Mouse (Mus musculus): Measurements from ENCODE around the gene Gm21988. TPM values are rescaled to one million over a fixed set of nuclear protein-coding genes. Genes with fewer than 3 reads are reported as not detected.

The Gm21988 gene
- polyA plus RNA-seq, 1 experiment from 2014 or later: 11.3 TPM

DNA sequence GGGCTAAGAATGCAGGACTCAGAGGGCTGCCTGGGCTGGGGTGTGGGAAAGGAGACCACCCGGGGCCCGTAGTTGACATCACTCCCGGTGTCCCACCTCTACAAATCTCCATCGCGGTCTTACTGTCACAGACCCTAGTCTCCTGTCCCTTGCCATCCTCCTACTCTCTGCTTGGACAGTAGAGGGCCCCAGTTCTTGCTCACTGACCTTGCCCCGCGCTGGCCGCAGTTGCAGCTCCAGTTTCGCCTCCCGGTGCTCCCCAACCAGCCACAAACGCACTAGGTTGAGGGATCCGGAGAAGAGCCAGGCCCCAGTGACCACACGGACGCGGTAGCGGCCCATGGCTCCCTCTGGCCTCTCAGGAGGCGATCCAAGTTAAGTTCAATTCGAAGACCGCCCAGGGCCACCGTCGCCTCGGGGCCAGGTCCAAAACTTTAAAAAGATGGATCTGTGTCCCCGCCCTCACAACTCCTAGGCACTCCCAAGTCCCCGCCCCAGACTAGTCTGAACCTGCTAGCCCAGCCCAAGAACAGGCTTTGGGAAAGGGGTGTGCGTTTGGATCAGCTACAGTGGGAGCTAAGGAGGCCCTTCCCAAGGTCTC is 15.4 kb upstream of the Gm21988 start, which contains the start of gene Alox12:
Alox12 (minus strand) TSS at position 423 of the 601 bp plus-strand sequence.
- no peak; the same call in 1 of the 2 replicates for ATAC-seq
- H3K4me1 ChIP-seq (replicated peaks; ENCODE audit: control insufficient read depth, insufficient read depth, low read length): no peaks in the 10 kb centered on the region

DNA sequence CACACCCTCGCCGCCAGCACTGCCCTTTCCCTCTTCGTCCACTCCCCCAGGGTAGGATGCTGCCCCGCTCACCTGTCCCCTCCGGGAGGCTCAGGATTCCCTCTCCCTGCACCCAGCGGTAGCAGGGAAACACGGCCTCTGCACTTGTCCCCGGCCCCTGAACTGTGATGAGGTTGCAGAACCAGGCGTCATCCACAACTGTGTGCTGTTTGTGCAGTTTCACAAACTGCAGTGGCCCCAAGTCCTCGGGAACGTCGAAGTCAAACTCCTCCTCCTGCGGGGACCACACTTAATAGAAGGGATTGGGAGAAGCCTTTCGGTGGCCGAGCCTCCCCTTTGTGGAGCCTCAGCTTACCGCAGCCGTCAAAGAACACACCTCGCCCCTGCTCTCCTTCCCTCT is 14.7 kb upstream of the Gm21988 start:
- no peak overlapping the region for H3K9ac ChIP-seq (ENCODE audit: low read depth, low read length)
- no peak for ATAC-seq
- WGBS: 4% methylated on average over 18 of the region's 18 CpGs

More for the DNA sequence above, 15.4 kb upstream of the Gm21988 start, which contains the start of gene Alox12:
- no peak within 1 kb of the TSS for H3K27ac ChIP-seq (ENCODE audit: low read depth, low read length)
- H3K9me3 ChIP-seq (ENCODE audit: control insufficient read depth): no peaks in the 10 kb centered on the region
- H3K4me3 ChIP-seq (ENCODE audit: low read depth, low read length): peak within 1 kb of the TSS; percentile 27
- H3K27me3 ChIP-seq (replicated peaks; ENCODE audit: control insufficient read depth, insufficient read depth, low read length): peaks cover 32% of the 10 kb centered on the region
- H3K36me3 ChIP-seq (ENCODE audit: control insufficient read depth, insufficient read depth): no peaks in the 10 kb centered on the region
- H3K9ac ChIP-seq (ENCODE audit: low read depth, low read length): no peak within 1 kb of the TSS
- peak; percentile 63 for TF ChIP-seq CTCF (IDR thresholded peaks at IDR 0.05; ENCODE audit: low read depth)
- H3K4me2 ChIP-seq (replicated peaks; ENCODE audit: low read depth): peak within 1 kb of the TSS; percentile 55
- 2% methylated on average over 25 of the region's 25 CpGs for WGBS

DNA sequence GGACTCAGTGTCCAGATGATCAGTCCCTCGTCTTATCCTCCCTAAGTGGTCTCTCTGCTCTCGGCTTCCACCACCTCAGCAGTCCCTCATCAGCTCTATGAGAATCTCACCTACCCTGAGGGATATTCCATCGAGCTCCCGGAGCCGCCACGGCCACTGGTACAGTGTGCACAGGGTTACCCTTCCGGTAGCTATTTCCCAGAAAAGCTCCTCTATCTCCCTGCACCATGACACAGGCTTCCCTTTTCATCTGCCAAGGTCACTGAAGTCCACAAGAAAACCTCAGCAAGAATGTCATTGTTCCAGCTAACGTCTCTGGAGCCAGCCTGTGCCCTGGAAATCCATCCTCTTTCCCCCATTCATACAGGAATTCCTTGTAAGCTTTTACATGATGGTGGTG is 12.2 kb upstream of the Gm21988 start:
- Histone ChIP-seq H3K4me2 (replicated peaks; ENCODE audit: low read depth) (no peak overlapping the region), H3K27me3 (replicated peaks; ENCODE audit: control insufficient read depth, insufficient read depth, low read length) (peaks cover 32% of the 10 kb centered on the region), H3K9ac (ENCODE audit: low read depth, low read length) (no peak overlapping the region), H3K36me3 (ENCODE audit: control insufficient read depth, insufficient read depth) (no peaks in the 10 kb centered on the region), H3K4me1 (replicated peaks; ENCODE audit: control insufficient read depth, insufficient read depth, low read length) (no peaks in the 10 kb centered on the region), H3K27ac (ENCODE audit: low read depth, low read length) (no peak overlapping the region), H3K9me3 (ENCODE audit: control insufficient read depth) (no peaks in the 10 kb centered on the region), H3K4me3 (ENCODE audit: low read depth, low read length) (no peak overlapping the region)
- ATAC-seq: no peak
- WGBS: 78% methylated on average over 8 of the region's 8 CpGs
- no peak for TF ChIP-seq CTCF (IDR thresholded peaks at IDR 0.05; ENCODE audit: low read depth)

More for the DNA sequence above, 14.7 kb upstream of the Gm21988 start:
- no peak for TF ChIP-seq CTCF (IDR thresholded peaks at IDR 0.05; ENCODE audit: low read depth)
- H3K27me3 ChIP-seq (replicated peaks; ENCODE audit: control insufficient read depth, insufficient read depth, low read length): peaks cover 32% of the 10 kb centered on the region
- peak overlapping the region; percentile 27 for H3K4me3 ChIP-seq (ENCODE audit: low read depth, low read length)
- no peaks in the 10 kb centered on the region for H3K9me3 ChIP-seq (ENCODE audit: control insufficient read depth)
- no peak overlapping the region for H3K27ac ChIP-seq (ENCODE audit: low read depth, low read length)
- H3K36me3 ChIP-seq (ENCODE audit: control insufficient read depth, insufficient read depth): no peaks in the 10 kb centered on the region
- peak overlapping the region; percentile 55 for H3K4me2 ChIP-seq (replicated peaks; ENCODE audit: low read depth)
- H3K4me1 ChIP-seq (replicated peaks; ENCODE audit: control insufficient read depth, insufficient read depth, low read length): no peaks in the 10 kb centered on the region

GRCm38 (mm10) chr11:70250150-70250549 is 10.5 kb upstream of the Gm21988 start:
- Histone ChIP-seq H3K9me3 (ENCODE audit: control insufficient read depth) (no peaks in the 10 kb centered on the region), H3K36me3 (ENCODE audit: control insufficient read depth, insufficient read depth) (no peaks in the 10 kb centered on the region), H3K27ac (ENCODE audit: low read depth, low read length) (no peak overlapping the region), H3K9ac (ENCODE audit: low read depth, low read length) (no peak overlapping the region), H3K4me1 (replicated peaks; ENCODE audit: control insufficient read depth, insufficient read depth, low read length) (no peaks in the 10 kb centered on the region), H3K27me3 (replicated peaks; ENCODE audit: control insufficient read depth, insufficient read depth, low read length) (peaks cover 29% of the 10 kb centered on the region), H3K4me3 (ENCODE audit: low read depth, low read length) (no peak overlapping the region), H3K4me2 (replicated peaks; ENCODE audit: low read depth) (no peak overlapping the region)
- no peak for TF ChIP-seq CTCF (IDR thresholded peaks at IDR 0.05; ENCODE audit: low read depth)
- 65% methylated on average over 11 of the region's 11 CpGs for WGBS
- ATAC-seq: no peak

- no peaks in the 10 kb centered on the region for H3K9me3 ChIP-seq (ENCODE audit: control insufficient read depth)
- no peak overlapping the region for H3K4me3 ChIP-seq (ENCODE audit: low read depth, low read length)
- H3K4me1 ChIP-seq (replicated peaks; ENCODE audit: control insufficient read depth, insufficient read depth, low read length): no peaks in the 10 kb centered on the region
- peak; percentile 90 for TF ChIP-seq CTCF (IDR thresholded peaks at IDR 0.05; ENCODE audit: low read depth)
- H3K27ac ChIP-seq (ENCODE audit: low read depth, low read length): no peak overlapping the region
- no peak overlapping the region for H3K4me2 ChIP-seq (replicated peaks; ENCODE audit: low read depth)
- no peak overlapping the region for H3K9ac ChIP-seq (ENCODE audit: low read depth, low read length)
- H3K27me3 ChIP-seq (replicated peaks; ENCODE audit: control insufficient read depth, insufficient read depth, low read length): peaks cover 6% of the 10 kb centered on the region; the same call in 1 of the 2 replicates
- 46% methylated on average over 9 of the region's 9 CpGs for WGBS
- no peak for ATAC-seq
- H3K36me3 ChIP-seq (ENCODE audit: control insufficient read depth, insufficient read depth): no peaks in the 10 kb centered on the region
Measured at GRCm38 (mm10) chr11:70247136-70247845, 7.7 kb upstream of the Gm21988 start.

GRCm38 (mm10) chr11:70242591-70242990 is 3.0 kb upstream of the Gm21988 start:
- H3K4me2 ChIP-seq (replicated peaks; ENCODE audit: low read depth): no peak overlapping the region
- no peak overlapping the region for H3K27ac ChIP-seq (ENCODE audit: low read depth, low read length)
- ATAC-seq: no peak
- H3K4me3 ChIP-seq (ENCODE audit: low read depth, low read length): no peak overlapping the region
- H3K36me3 ChIP-seq (ENCODE audit: control insufficient read depth, insufficient read depth): no peaks in the 10 kb centered on the region
- 0 out of 2 replicates have a peak, but pooled peaks cover 6% of the 10 kb centered on the region for H3K27me3 ChIP-seq (replicated peaks; ENCODE audit: control insufficient read depth, insufficient read depth, low read length)
- WGBS: 70% methylated on average over 11 of the region's 11 CpGs
- H3K9me3 ChIP-seq (ENCODE audit: control insufficient read depth): no peaks in the 10 kb centered on the region
- H3K4me1 ChIP-seq (replicated peaks; ENCODE audit: control insufficient read depth, insufficient read depth, low read length): peaks cover 5% of the 10 kb centered on the region; the same call in 1 of the 2 replicates
- H3K9ac ChIP-seq (ENCODE audit: low read depth, low read length): no peak overlapping the region
- TF ChIP-seq CTCF (IDR thresholded peaks at IDR 0.05; ENCODE audit: low read depth): no peak
